Mouse (Mus musculus) erythroblast, embryonic 14.5 days (primary cell): ENCODE data around the gene Chmp1a.

ENCODE experiments used
- GATA1 ChIP-seq: IDR thresholded peaks from 2 replicates; pipeline ENCODE4 v1.6.1; 2012; ENCODE audit warnings: low read length, inconsistent platforms, mixed read lengths
- TAL1 ChIP-seq: IDR thresholded peaks from 3 replicates; pipeline ENCODE4 v1.6.1; 2012; ENCODE audit warnings: low read length, inconsistent platforms, mixed read lengths

DNA sequence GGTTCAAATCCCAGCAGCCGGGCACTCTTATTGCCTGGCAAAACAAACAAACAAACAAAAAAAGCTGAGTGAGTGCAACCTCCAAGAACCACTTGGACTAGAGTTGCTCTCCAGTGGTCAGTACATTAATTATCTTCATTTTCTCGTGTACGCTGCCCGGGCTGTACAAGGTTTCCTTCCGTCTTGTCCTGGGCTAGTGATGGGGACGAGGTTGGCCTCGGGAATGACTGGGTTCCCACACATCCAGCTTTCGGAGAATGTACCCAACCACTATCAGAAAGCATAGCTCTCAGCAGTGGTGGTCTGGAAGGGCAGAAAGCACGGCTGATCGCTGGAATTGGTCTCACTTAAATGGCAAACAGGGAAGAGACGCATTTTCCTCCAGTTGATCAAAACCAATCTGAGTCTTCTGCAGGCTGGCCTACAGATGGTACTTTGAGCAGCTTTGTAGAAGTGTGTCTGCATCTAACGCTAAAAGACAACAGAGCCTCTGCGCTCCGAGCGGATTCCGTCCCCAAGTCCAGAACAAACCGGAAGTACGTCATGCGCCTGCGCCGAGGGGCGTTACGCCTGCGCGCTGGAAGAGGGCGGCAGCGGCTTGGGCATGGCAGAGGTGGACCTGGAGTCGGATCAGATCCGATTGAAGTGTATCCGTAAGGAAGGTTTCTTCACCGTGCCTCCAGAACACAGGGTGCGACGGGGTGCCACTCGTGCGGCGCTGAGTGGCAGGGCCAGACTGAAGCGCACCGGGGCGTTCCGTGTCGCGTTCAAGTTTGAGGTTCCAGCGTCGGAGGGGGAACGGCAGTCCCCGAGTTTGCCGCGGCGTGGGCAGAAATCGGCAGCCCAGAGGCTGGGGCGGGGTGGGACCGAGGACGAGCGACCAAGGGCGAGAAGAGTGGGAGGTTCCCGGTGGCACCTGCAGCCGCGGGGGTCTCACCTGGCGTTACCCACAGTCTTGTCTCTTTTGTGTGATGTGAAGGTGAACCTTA is 12.0 kb upstream of the Chmp1a start, which contains the start of gene Cdk10:
- TF ChIP-seq GATA1, result no peak
- no peak for TF ChIP-seq TAL1
